Mouse (Mus musculus): ENCODE measurements around the gene Gm10961.

DNA sequence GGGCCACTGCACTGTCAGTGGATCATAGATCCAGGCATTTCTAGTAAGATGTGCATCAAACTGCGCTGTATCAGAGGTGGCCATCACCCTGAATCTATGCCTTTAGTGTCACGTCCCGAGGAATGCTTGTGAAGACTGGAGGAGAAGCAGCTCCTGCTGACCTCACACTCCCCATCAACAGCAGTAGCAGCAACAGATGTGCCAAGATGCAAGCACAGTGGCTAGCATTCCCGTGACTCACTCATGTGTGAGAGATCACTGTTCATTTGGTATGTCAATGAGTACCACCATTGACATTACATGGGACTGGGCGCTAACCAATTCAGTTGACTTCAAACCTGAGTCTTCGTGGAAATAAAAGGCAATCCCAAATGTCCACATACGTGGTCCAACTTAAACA lies 3.5 kb upstream of the Gm10961 start:
- TF ChIP-seq POLR2A (IDR thresholded peaks at IDR 0.05; ENCODE audit: borderline replicate concordance, extremely low read depth, low read depth, low read length) (no peak), CTCF (IDR thresholded peaks at IDR 0.05; ENCODE audit: insufficient read depth, low read length) (no peak)

All from lung, adult 2 months (tissue).